24 mouse cellular contexts compared by ENCODE assay signal in the genomic region with DNA sequence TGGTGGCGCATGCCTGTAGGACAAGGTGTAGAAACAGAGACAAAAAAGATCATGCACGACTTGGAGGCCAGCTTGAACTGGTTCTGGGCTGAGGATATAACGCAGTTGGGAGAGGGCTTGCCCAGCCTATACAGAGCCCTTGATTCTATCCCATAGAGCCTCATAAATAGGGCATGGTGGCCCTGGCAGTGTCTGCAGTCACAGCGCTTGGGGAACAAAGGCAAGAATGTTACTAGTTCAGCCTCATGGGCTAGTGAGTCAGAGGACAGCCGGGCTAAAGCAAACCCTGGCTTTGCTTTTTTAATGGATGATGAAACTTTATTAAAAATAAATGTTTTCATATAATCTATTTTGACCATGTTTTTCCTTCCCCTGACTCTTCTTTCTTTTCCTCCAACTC. TPM values are rescaled to one million over a fixed set of nuclear protein-coding genes. Genes with fewer than 3 reads are reported as not detected.
"Had no signal": no experiment of that assay in that cellular context is flagged by ENCODE, and none has a peak within 500 bp of the region (broad histone marks: within the 10 kb centered on the region; RNA-seq: fewer than 3 reads in every experiment).

No protein-coding gene starts in this region.

- H3K36me3 ChIP-seq: intestine, embryonic 15.5 days; limb, embryonic 10.5 days; limb, embryonic 12.5 days; liver, embryonic 13.5 days had no signal

- H3K27me3 ChIP-seq: intestine, embryonic 15.5 days; limb, embryonic 12.5 days; liver, embryonic 13.5 days had no signal

- H3K27ac ChIP-seq: gastrocnemius, adult 2 months; heart, adult 2 months; hindbrain, embryonic 14.5 days; intestine, embryonic 15.5 days; layer of hippocampus, adult 2 months; left cerebral cortex, adult 2 months; limb, embryonic 10.5 days; limb, embryonic 12.5 days; liver, embryonic 13.5 days had no signal

- ATAC-seq: hindbrain, embryonic 16.5 days; inflammation-experienced regulatory T-cells, adult 6 months; intestine, embryonic 15.5 days; intestine, postnatal 0 days had no signal

- H3K4me3 ChIP-seq: gastrocnemius, adult 2 months; heart, adult 2 months; intestine, embryonic 15.5 days; layer of hippocampus, adult 2 months; left cerebral cortex, adult 2 months; limb, embryonic 10.5 days; limb, embryonic 12.5 days; liver, embryonic 13.5 days had no signal

- DNase-seq: gastrocnemius, adult 2 months; gastrocnemius, postnatal 10 days; gastrocnemius, postnatal 25 days; heart, adult 2 months; heart, postnatal 10 days; heart, postnatal 4 days; kidney, adult 18-20 months; kidney, adult 8-10 months; kidney, postnatal 10 days; kidney, postnatal 25 days; kidney, postnatal 4 days; liver; liver, embryonic 13.5 days had no signal

- H3K9me3 ChIP-seq: intestine, embryonic 15.5 days; limb, embryonic 10.5 days; limb, embryonic 12.5 days; liver, embryonic 13.5 days had no signal

- H3K4me2 ChIP-seq: heart, embryonic 11.5 days; hindbrain, embryonic 14.5 days; intestine, embryonic 15.5 days; limb, embryonic 12.5 days; liver, embryonic 11.5 days; liver, embryonic 13.5 days had no signal

- H3K9ac ChIP-seq: hindbrain, embryonic 14.5 days; intestine, embryonic 15.5 days; limb, embryonic 12.5 days; liver, embryonic 13.5 days had no signal

- H3K4me1 ChIP-seq: intestine, embryonic 15.5 days; liver, embryonic 13.5 days had no signal

RNA-seq across cellular contexts. Expression of gene Lyplal1, which starts 33.3 kb away (rescaled TPM):
- polyA plus RNA-seq: inflammation-experienced regulatory T-cells, adult 6 months had no signal
